Mouse (Mus musculus): ENCODE results near the gene Ryr3.
A peak's percentile ranks its signal among the peaks of the same experiment; 100 is the strongest.

Gene Ryr3

DNA sequence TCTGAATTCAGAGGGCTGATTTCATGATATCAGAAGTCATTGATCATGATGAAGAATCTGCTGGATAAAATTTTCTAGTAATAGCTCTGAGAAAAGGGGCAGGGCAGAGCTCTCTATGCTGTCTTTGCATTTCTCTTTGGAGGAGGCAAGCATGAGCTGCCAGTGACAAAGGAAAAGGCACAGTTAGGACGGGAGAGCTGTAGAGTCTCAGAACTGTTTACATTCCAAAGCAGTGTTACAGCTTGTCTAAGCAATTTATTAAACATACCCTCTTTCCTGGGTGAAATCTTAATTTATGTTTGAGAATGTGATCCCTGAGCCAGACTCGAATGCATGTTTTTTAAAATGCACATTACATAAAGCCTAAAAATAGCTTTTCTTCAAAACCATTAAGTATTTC is 435.3 kb downstream of the Ryr3 start:
- no peak for DNase-seq (ENCODE audit: low spot score)

- peak; percentile 86 for DNase-seq (ENCODE audit: low spot score)
Measured at GRCm38 (mm10) chr2:112774762-112775161, 442.1 kb downstream of the Ryr3 start.

DNA sequence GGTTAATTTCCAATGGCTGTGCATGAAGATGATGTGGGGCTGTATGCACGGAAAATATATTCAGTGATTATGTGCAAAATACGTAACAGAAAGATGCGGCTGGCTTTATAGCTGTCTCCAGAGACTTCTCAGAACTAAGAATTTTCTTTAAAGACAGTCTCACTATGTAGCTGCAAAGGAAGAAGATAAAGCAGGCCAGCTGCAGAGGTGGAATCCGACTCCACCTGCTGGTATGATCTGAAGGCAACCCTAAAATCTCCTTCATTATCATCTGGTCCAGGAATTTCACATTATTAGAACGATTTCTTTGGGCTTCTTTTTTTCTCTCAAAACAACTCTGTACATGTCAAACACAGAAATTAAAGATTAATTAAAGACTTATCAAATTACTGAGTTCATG is 449.2 kb downstream of the Ryr3 start:
- DNase-seq (ENCODE audit: low spot score): peak; percentile 47

- DNase-seq (ENCODE audit: low spot score): peak; percentile 29
Measured at GRCm38 (mm10) chr2:112765046-112765445, 451.9 kb downstream of the Ryr3 start.

- no peak for DNase-seq (ENCODE audit: low spot score)
Measured at GRCm38 (mm10) chr2:112764274-112764673, 452.6 kb downstream of the Ryr3 start.

GRCm38 (mm10) chr2:112762006-112762405 is 454.9 kb downstream of the Ryr3 start:
- DNase-seq (ENCODE audit: low spot score): no peak

GRCm38 (mm10) chr2:112761196-112761913 is 455.5 kb downstream of the Ryr3 start:
- no peak for DNase-seq (ENCODE audit: low spot score)

- no peak for DNase-seq (ENCODE audit: low spot score)
Measured at GRCm38 (mm10) chr2:112760692-112761091, 456.2 kb downstream of the Ryr3 start.

- no peak for DNase-seq (ENCODE audit: low spot score)
Measured at GRCm38 (mm10) chr2:112759678-112760077, 457.2 kb downstream of the Ryr3 start.

DNA sequence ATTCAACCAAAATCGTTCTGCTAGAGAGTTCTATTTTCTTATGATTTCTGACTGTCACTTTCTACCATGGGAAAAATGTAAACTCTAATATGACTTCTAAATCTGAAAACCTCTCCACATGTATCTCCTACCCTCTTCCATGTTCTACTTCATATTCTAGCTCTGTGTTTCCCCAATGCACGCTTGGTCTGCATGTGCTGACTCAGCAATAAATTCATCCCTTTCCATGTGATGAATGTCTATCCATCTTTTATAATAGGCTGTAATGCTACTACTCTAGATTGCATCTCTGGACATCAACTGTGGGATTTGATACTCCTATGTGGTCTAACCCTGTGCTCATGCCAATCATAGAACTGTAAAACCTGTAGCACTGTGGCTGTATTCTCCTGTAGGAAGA is 458.2 kb downstream of the Ryr3 start:
- DNase-seq (ENCODE audit: low spot score): no peak

GRCm38 (mm10) chr2:112753316-112753715 is 463.6 kb downstream of the Ryr3 start:
- DNase-seq (ENCODE audit: low spot score): no peak

DNA sequence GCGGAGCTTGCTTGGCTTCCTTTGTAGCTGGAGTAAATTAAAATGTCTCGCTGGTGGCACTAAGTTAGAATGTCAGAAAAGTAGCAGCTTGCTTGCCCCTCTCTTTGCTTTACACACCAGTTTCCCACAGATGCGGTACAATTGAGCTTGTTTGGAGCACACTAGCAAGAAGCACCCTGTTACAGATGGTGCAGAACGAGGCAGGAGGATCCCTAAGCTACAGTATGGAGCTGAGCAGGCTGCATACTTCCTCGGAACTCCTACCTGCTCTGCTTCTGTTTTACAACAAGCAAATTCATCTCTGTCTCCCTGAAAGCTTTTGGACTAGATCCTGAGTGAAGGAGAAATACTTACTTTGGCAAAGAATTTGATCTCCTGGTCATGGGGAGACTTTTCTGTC is 465.5 kb downstream of the Ryr3 start:
- DNase-seq (ENCODE audit: low spot score): no peak

GRCm38 (mm10) chr2:112748532-112748931 is 468.4 kb downstream of the Ryr3 start:
- DNase-seq (ENCODE audit: low spot score): no peak

GRCm38 (mm10) chr2:112732942-112733341 is 484.0 kb downstream of the Ryr3 start:
- DNase-seq (ENCODE audit: low spot score): no peak

- no peak for DNase-seq (ENCODE audit: low spot score)
Measured at GRCm38 (mm10) chr2:112727842-112728241, 489.1 kb downstream of the Ryr3 start.

- DNase-seq (ENCODE audit: low spot score): no peak
Measured at GRCm38 (mm10) chr2:112721217-112721616, 495.7 kb downstream of the Ryr3 start.

GRCm38 (mm10) chr2:112720715-112721114 is 496.2 kb downstream of the Ryr3 start:
- peak; percentile 76 for DNase-seq (ENCODE audit: low spot score)

GRCm38 (mm10) chr2:112714648-112715047 is 502.2 kb downstream of the Ryr3 start:
- DNase-seq (ENCODE audit: low spot score): no peak

GRCm38 (mm10) chr2:112681817-112682216 is 535.1 kb downstream of the Ryr3 start:
- no peak for DNase-seq (ENCODE audit: low spot score)

- DNase-seq (ENCODE audit: low spot score): no peak
Measured at GRCm38 (mm10) chr2:112677246-112677645, 539.6 kb downstream of the Ryr3 start.

DNA sequence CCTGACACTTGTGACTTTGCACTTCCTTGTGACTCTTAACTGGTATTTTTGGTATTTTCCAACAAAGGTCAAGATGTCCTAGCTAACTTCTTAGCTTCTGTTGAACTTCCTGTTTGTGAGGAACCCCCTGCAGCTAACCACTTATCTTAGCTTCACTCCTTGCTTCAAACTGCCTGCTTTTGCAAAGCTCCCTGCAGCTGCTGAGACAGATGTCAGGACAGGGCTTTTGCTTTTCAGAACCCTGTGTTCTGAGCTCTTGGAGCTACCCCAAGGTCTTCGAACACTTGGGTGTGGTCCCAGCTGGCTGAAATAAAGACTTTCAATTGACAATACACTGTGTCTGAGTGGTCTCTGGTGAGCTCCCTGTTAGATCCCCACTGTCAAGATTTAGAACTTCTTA is 540.2 kb downstream of the Ryr3 start:
- no peak for DNase-seq (ENCODE audit: low spot score)

DNA sequence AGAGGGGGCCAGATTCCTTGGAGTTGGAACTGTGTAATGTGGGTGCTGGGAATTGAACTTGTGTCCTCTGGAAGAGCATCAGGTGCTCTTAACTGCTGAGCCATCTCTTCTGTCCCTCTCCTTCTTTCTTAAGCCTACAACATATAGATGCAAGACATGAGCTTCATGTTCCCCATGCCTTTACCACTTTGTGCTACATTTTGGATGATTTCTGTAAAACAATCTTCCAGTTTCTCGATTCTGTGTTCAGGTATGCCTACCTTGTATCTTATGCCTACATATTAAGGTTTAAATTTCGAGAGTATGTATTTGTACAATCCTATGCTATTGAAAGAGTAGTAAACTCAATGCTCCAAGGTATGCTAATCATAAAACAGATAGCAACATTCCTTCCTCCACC is 540.7 kb downstream of the Ryr3 start:
- DNase-seq (ENCODE audit: low spot score): no peak

GRCm38 (mm10) chr2:112669461-112669860 is 547.4 kb downstream of the Ryr3 start:
- DNase-seq (ENCODE audit: low spot score): no peak

- DNase-seq (ENCODE audit: low spot score): no peak
Measured at GRCm38 (mm10) chr2:112656131-112656530, 560.8 kb downstream of the Ryr3 start.

Measured in embryo, embryonic 10 days (tissue).